14 mouse cellular contexts compared by ENCODE assay signal in the genomic region with DNA sequence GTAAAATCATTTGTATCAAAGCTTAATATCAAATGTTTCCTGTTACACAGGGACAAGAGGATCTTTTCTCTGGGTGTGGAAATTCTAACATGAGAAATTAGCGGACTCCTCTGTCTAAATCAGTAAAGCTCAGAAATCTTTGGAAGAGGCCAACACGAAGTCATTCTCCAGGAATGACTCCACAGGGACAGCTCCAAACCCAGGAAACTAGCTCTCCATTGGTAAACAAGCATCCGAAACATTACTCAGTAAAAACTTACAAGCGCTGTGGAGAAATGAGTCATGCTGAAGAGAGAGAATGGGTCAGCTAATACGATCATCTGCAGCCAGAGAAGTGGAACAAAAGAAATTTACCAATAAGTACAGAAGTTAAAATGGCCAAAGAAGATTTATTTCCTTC.
"Had no signal": no experiment of that assay in that cellular context is flagged by ENCODE, and none has a peak within 500 bp of the region (broad histone marks: within the 10 kb centered on the region; RNA-seq: fewer than 3 reads in every experiment).

No protein-coding gene starts in this region.

- H3K9ac ChIP-seq: limb, embryonic 15.5 days; liver, embryonic 12.5 days; lung, embryonic 14.5 days; neural tube, embryonic 13.5 days had no signal

- H3K36me3 ChIP-seq: limb, embryonic 15.5 days; liver, embryonic 12.5 days; neural tube, embryonic 13.5 days had no signal

- DNase-seq: kidney, postnatal 36 days; layer of hippocampus, adult 9-11 months; layer of hippocampus, postnatal 36 days; lung, embryonic 14.5 days; lung, postnatal 10 days; lung, postnatal 4 days; retina, postnatal 1 day; thymus, postnatal 36 days had no signal

- H3K9me3 ChIP-seq: limb, embryonic 15.5 days; liver, embryonic 12.5 days; neural tube, embryonic 13.5 days had no signal

- H3K4me3 ChIP-seq: limb, embryonic 15.5 days; liver, embryonic 12.5 days; megakaryocyte, embryonic 14.5 days; neural tube, embryonic 13.5 days had no signal

- H3K4me2 ChIP-seq: limb, embryonic 15.5 days; liver, embryonic 12.5 days; lung, embryonic 14.5 days; midbrain, embryonic 11.5 days; neural tube, embryonic 13.5 days had no signal

- H3K27ac ChIP-seq: limb, embryonic 15.5 days; liver, embryonic 12.5 days; neural tube, embryonic 13.5 days had no signal

- ATAC-seq: liver, embryonic 12.5 days; midbrain, embryonic 16.5 days had no signal

- H3K4me1 ChIP-seq: limb, embryonic 15.5 days; liver, embryonic 12.5 days; megakaryocyte, embryonic 14.5 days; neural tube, embryonic 13.5 days had no signal

- H3K27me3 ChIP-seq: limb, embryonic 15.5 days; liver, embryonic 12.5 days; megakaryocyte, embryonic 14.5 days; neural tube, embryonic 13.5 days had no signal
